Mouse (Mus musculus): Measurements from ENCODE around the gene Hist1h2ap. TPM values are rescaled to one million over a fixed set of nuclear protein-coding genes. Genes with fewer than 3 reads are reported as not detected.
"Not testable (repeated sequence)": the region's sequence is repeated elsewhere in the genome, so short reads cannot be mapped to it uniquely, and the experiment has no call there.

Hist1h2ap gene
- polyA plus RNA-seq, 1 experiment from 2014 or later, result 669 TPM

DNA sequence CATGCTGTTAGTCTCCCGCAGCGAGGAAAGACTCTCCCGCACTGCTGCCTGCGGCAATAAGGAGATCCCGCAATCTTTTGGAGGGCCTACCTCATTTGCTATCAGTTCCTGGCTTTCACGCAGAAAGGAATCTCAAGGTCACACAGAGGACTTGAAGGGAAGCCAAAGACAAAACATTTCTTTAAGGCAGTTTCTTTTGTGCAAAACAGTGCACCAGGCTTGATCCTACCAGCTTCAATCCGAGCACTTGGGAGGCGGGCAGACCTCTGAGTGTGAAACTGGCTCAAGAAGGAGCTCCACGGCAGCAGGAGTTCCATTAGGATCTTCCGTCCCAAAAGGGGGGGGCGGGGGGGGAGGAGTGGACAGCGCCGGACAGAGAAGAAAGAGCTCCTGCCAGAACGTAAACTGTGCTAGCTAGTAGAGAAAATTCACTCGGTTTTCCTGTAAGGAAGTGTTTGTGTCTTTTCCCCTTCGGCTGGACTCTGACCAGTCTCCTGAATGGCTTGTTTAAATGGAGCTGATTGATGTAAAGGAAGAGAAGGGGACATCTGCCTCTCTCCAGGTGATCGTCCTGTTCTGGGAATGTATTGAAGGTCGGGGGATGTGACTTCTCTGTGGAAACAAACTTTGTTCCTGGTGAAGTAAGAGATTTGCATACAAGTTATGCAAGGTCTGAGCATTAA, 42.6 kb downstream of the Hist1h2ap start:
- H3K4me1 ChIP-seq (replicated peaks), result peaks cover 16% of the 10 kb centered on the region
- 0 out of 2 replicates have a peak overlapping the region, but pooled peaks have one; percentile 17 for H3K9ac ChIP-seq
- H3K36me3 ChIP-seq, result no peaks in the 10 kb centered on the region
- ATAC-seq (ENCODE audit: low FRiP score, low read depth), result no peak
- H3K27ac ChIP-seq (replicated peaks), result no peak overlapping the region
- WGBS, result 8% methylated on average over 18 of the region's 18 CpGs
- no peaks in the 10 kb centered on the region for H3K9me3 ChIP-seq
- H3K4me3 ChIP-seq, result peak overlapping the region; percentile 2; the same call in 1 of the 2 replicates
- no peaks in the 10 kb centered on the region for H3K27me3 ChIP-seq
- H3K4me2 ChIP-seq, result peak overlapping the region; percentile 47

DNA sequence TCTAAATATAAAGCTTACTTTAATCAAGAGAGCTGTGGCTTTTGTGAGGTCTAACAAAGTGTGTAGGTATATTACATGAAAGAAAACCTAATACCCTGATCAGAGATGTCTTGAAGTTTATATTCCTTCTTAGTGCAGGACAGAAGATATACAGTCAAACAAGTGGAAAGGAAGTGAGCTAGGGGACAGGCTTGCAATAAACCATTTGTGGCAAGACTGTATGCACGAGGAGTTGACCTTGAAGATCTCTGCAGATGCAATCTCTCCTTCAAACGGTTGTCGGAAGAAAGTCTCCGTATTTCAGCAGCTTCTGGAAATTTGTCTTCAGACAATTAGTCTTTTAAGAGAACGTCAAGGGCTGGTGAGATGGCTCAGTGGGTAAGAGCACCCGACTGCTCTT, 43.4 kb downstream of the Hist1h2ap start:
- H3K27me3 ChIP-seq, result no peaks in the 10 kb centered on the region
- no peak for ATAC-seq (ENCODE audit: low FRiP score, low read depth)
- no peaks in the 10 kb centered on the region for H3K36me3 ChIP-seq
- no peak overlapping the region for H3K27ac ChIP-seq (replicated peaks)
- H3K4me1 ChIP-seq (replicated peaks), result peaks cover 18% of the 10 kb centered on the region
- H3K4me3 ChIP-seq, result no peak overlapping the region
- no peak overlapping the region for H3K4me2 ChIP-seq
- 59% methylated on average over 6 of the region's 6 CpGs for WGBS
- no peaks in the 10 kb centered on the region for H3K9me3 ChIP-seq
- H3K9ac ChIP-seq, result no peak overlapping the region

DNA sequence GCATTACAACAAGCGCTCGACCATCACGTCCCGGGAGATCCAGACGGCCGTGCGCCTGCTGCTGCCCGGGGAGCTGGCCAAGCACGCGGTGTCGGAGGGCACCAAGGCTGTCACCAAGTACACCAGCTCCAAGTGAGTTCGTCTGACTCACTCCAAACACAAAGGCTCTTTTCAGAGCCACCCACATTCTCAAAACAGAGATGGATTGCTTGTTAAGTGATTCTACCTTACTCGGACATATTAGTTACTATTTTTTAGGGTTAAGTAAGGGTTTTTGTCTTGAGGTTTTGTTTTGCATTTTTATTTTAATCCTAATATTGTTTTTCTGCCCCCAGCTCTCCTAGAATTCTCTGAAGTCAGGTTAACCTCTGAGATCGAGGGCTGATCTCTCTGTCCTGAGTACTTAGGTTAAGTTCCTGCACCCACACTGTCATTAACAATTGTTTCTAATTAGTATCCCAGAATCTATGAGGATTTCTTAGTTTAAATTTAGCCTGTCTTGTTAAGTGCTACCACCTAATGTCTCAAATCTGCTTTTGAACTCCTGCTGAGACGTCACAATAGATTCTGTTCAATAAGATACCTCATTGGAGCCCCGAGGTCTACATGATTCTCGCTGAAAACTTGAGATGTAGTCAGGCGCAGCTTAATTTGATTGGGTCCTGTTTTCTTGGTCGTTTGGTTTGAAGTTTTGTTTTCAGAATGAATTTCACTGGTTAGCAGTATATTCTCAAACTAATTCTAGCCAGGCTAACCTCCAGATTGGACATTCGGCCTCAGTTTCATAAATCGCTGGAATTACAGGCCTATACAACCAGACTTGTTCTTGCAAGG, 45.3 kb downstream of the Hist1h2ap start:
- Histone ChIP-seq H3K4me3 (peak overlapping the region; percentile 34), H3K4me2 (peak overlapping the region; percentile 69), H3K9me3 (no peaks in the 10 kb centered on the region), H3K4me1 (replicated peaks) (peaks cover 24% of the 10 kb centered on the region), H3K9ac (no peak overlapping the region), H3K27me3 (no peaks in the 10 kb centered on the region), H3K27ac (replicated peaks) (peak overlapping the region; percentile 42; the same call in 1 of the 2 replicates), H3K36me3 (no peaks in the 10 kb centered on the region)
- ATAC-seq (ENCODE audit: low FRiP score, low read depth), result no peak; the same call in 1 of the 2 replicates
- 10% methylated on average over 17 of the region's 21 CpGs for WGBS

DNA sequence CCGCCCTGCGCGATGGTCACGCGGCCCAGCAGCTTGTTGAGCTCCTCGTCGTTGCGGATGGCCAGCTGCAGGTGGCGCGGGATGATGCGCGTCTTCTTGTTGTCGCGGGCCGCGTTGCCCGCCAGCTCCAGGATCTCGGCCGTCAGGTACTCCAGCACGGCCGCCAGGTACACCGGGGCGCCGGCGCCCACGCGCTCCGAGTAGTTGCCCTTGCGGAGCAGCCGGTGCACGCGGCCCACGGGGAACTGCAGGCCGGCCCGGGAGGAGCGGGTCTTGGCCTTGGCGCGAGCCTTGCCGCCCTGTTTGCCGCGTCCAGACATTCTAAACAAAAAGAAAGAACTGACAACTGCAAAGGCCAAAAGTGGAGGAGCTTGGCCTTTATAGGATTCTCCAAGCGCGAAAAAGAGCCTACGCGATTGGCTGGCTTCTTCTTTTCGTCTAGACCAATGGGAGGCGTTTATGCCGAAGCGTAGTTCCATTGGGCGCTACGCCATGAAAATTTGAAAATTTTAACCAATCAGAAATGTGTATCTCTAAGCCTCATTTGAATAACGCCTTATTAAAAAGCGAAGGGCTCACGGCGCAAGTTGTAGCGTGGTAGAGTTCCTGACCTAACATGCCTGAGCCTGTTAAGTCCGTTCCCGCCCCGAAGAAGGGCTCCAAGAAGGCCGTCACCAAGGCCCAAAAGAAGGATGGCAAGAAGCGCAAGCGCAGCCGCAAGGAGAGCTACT, 46.2 kb downstream of the Hist1h2ap start, which contains the start of the genes Hist1h2an and Hist1h2bp:
Hist1h2an (minus strand) TSS at position 320 of the 731 bp plus-strand sequence.
Hist1h2bp (plus strand) TSS at position 563 of the 731 bp plus-strand sequence.
- H3K36me3 ChIP-seq, H3K9me3 ChIP-seq, H3K27me3 ChIP-seq: not testable (repeated sequence)
- under 1% methylated on average over 38 of the region's 63 CpGs for whole genome bisulfite sequencing
- Histone ChIP-seq H3K4me2 (peak within 1 kb of the TSS; percentile 69), H3K9ac (peak within 1 kb of the TSS; percentile 37; the same call in 1 of the 2 replicates), H3K4me3 (peak within 1 kb of the TSS; percentile 34), H3K27ac (replicated peaks) (peak within 1 kb of the TSS; percentile 81), H3K4me1 (replicated peaks) (peaks cover 32% of the 10 kb centered on the region)
- peak; percentile 97 for ATAC-seq (ENCODE audit: low FRiP score, low read depth)

DNA sequence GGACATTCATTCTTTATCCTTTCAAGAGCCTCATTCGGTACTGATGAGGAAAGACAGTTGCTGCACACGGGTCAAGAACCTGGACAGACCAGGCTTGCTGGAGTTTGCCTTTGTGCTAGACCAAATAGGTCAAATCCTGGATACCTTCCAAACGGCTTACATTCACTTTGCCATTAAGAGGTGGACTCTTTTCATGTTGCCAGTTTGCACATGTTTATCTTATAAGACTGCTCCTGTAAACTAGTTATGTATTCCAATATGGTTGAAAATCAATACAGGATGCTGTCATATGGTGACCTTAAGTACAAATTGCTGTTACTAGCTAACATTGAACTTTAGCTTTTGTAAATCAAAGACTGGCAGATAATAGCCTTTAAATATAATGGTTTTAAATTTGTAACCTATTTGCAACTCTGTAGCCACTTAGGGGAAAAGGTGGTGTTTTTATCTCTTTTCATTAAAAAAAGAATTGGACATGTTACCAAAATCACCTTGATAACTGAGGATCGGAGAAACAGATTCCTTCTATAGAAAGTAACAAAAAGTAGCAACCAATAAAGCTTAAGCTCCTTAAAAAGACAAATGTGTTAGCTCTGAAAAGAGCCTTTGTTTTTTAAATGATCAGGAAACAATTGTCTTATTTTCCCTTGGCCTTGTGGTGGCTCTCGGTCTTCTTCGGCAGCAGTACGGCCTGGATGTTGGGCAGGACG, 47.0 kb downstream of the Hist1h2ap start:
- no peaks in the 10 kb centered on the region for H3K36me3 ChIP-seq
- peak overlapping the region; percentile 37; the same call in 1 of the 2 replicates for H3K9ac ChIP-seq
- peak overlapping the region; percentile 78 for H3K27ac ChIP-seq (replicated peaks)
- no peaks in the 10 kb centered on the region for H3K27me3 ChIP-seq
- H3K9me3 ChIP-seq, result no peaks in the 10 kb centered on the region
- peak overlapping the region; percentile 34 for H3K4me3 ChIP-seq
- WGBS, result 5% methylated on average over 8 of the region's 8 CpGs
- peaks cover 32% of the 10 kb centered on the region for H3K4me1 ChIP-seq (replicated peaks)
- no peak for ATAC-seq (ENCODE audit: low FRiP score, low read depth)
- H3K4me2 ChIP-seq, result peak overlapping the region; percentile 69

DNA sequence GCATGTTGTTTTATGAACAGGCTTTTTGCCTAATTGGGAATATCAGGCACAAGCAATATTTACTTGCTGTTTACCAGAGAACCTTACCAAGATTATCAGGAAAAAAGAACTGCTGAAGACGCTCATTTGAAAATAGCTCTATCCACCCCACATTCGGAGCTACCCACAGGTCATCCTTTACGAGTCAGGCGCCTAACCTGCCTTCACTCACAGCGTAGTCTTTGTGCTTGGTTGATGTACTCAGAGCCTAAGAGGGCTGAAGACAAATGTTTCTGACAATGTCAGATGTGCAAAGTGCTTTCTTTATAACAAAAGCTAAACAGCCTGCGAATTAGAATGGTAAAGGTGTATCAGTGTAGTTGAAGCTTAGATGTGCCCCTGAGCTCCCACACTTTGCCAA, 49.0 kb downstream of the Hist1h2ap start:
- 19% methylated on average over 6 of the region's 6 CpGs for WGBS
- Histone ChIP-seq H3K9me3 (no peaks in the 10 kb centered on the region), H3K4me1 (replicated peaks) (peaks cover 44% of the 10 kb centered on the region), H3K27me3 (peaks cover 6% of the 10 kb centered on the region; the same call in 1 of the 2 replicates), H3K4me2 (peak overlapping the region; percentile 85; the same call in 1 of the 2 replicates), H3K27ac (replicated peaks) (peak overlapping the region; percentile 65; the same call in 1 of the 2 replicates), H3K9ac (no peak overlapping the region), H3K4me3 (no peak overlapping the region), H3K36me3 (no peaks in the 10 kb centered on the region)
- no peak for ATAC-seq (ENCODE audit: low FRiP score, low read depth)

DNA sequence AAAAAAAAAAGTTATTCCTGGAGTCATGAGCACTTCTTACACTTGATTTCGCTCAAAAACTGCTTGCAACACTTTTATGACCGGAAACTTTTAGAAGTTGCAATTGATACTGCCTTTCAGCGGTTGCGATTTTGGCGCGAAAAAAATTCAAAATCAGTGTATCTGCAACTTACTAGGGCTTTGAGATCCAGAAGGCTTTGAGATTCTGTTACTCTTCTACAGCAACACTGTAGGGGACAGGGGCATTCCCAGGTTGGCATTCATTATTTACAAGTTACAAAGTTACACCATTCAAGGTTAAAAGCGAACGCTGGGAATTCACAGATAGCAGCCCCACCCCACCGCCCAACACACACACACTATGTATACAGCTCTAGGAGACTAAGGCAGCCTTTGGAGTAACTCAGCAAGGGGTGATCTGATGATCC, 49.6 kb downstream of the Hist1h2ap start:
- Histone ChIP-seq H3K36me3 (no peaks in the 10 kb centered on the region), H3K4me1 (replicated peaks) (peaks cover 47% of the 10 kb centered on the region), H3K27me3 (peaks cover 6% of the 10 kb centered on the region; the same call in 1 of the 2 replicates), H3K4me3 (peak overlapping the region; percentile 41), H3K4me2 (peak overlapping the region; percentile 85), H3K9me3 (no peaks in the 10 kb centered on the region), H3K27ac (replicated peaks) (peak overlapping the region; percentile 65), H3K9ac (no peak overlapping the region)
- WGBS, result 1% methylated on average over 9 of the region's 9 CpGs
- ATAC-seq (ENCODE audit: low FRiP score, low read depth), result no peak

DNA sequence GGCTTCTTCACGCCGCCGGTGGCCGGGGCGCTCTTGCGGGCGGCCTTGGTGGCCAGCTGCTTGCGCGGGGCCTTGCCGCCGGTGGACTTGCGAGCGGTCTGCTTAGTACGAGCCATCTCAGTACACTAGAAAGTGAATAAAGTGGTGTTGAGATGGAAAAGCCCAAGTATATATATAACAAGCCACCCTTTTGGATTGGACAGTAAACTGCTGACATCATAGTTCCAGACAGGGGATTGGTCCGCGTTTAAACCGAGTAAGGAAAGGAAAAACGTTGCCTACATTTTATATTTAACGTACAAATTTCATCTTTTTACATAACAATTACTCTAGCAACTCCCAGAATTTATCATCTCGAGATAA, 50.1 kb downstream of the Hist1h2ap start, which contains the start of gene Hist1h3i:
Hist1h3i (minus strand) TSS at position 116 of the 363 bp plus-strand sequence.
- peak; percentile 82 for ATAC-seq (ENCODE audit: low FRiP score, low read depth)
- H3K4me3 ChIP-seq, result peak within 1 kb of the TSS; percentile 41
- peaks cover 6% of the 10 kb centered on the region; the same call in 1 of the 2 replicates for H3K27me3 ChIP-seq
- no peaks in the 10 kb centered on the region for H3K36me3 ChIP-seq
- H3K4me2 ChIP-seq, result peak within 1 kb of the TSS; percentile 85
- H3K9ac ChIP-seq, result peak within 1 kb of the TSS; percentile 48
- peak within 1 kb of the TSS; percentile 72 for H3K27ac ChIP-seq (replicated peaks)
- WGBS, result 0% methylated on average over 17 of the region's 20 CpGs
- no peaks in the 10 kb centered on the region for H3K9me3 ChIP-seq
- H3K4me1 ChIP-seq (replicated peaks), result peaks cover 49% of the 10 kb centered on the region

Small RNA genes within 50 kb of the gene (microRNA-seq; reads per million reads assigned to microRNA genes)
- not detected for gene Gm19658
- not detected for gene Gm44346
- not detected for gene Gm44466

Other genes with a start within 250 kb of the Hist1h2ap start
- not detected in 2 replicates for gene Olfr1362, start 219.5 kb downstream of the Hist1h2ap start, polyA plus RNA-seq (2015; fragmentation: Nextera tagmentation; extraction: Ambion mirVana)
- 0.04 TPM in 1 of 2 replicates, not detected in the other for gene Olfr11, start 191.0 kb downstream of the Hist1h2ap start, polyA plus RNA-seq (2015; fragmentation: Nextera tagmentation; extraction: Ambion mirVana)
- gene Olfr1361, start 170.1 kb downstream of the Hist1h2ap start, polyA plus RNA-seq (2015; fragmentation: Nextera tagmentation; extraction: Ambion mirVana), result not detected in 2 replicates
- gene Olfr1360, start 156.1 kb downstream of the Hist1h2ap start, polyA plus RNA-seq (2015; fragmentation: Nextera tagmentation; extraction: Ambion mirVana), result not detected in 2 replicates
- not detected in 2 replicates for gene Olfr1359, start 135.4 kb downstream of the Hist1h2ap start, polyA plus RNA-seq (2015; fragmentation: Nextera tagmentation; extraction: Ambion mirVana)
- not detected in 2 replicates for gene Hist1h2bl, start 117.4 kb downstream of the Hist1h2ap start, polyA plus RNA-seq (2015; fragmentation: Nextera tagmentation; extraction: Ambion mirVana)
- 6.2 and 7.8 TPM in 2 replicates for gene Hist1h2ai, start 117.1 kb downstream of the Hist1h2ap start, polyA plus RNA-seq (2015; fragmentation: Nextera tagmentation; extraction: Ambion mirVana)
- 2.5 and 3.5 TPM in 2 replicates for gene Hist1h3h, start 115.8 kb downstream of the Hist1h2ap start, polyA plus RNA-seq (2015; fragmentation: Nextera tagmentation; extraction: Ambion mirVana)
- gene Hist1h2bm, start 111.5 kb downstream of the Hist1h2ap start, polyA plus RNA-seq (2015; fragmentation: Nextera tagmentation; extraction: Ambion mirVana), result 0.51 and 1.7 TPM in 2 replicates
- gene Hist1h4j, start 98.4 kb downstream of the Hist1h2ap start, polyA plus RNA-seq (2015; fragmentation: Nextera tagmentation; extraction: Ambion mirVana), result 0.77 TPM in 1 of 2 replicates, not detected in the other
- 1.5 and 2.3 TPM in 2 replicates for gene Hist1h4k, start 83.0 kb downstream of the Hist1h2ap start, polyA plus RNA-seq (2015; fragmentation: Nextera tagmentation; extraction: Ambion mirVana)
- gene Hist1h2ak, start 79.7 kb downstream of the Hist1h2ap start, polyA plus RNA-seq (2015; fragmentation: Nextera tagmentation; extraction: Ambion mirVana), result 5.3 and 7.9 TPM in 2 replicates
- gene Hist1h2bn, start 79.4 kb downstream of the Hist1h2ap start, polyA plus RNA-seq (2015; fragmentation: Nextera tagmentation; extraction: Ambion mirVana), result 1.1 TPM in 1 of 2 replicates, not detected in the other
- 3.5 and 7.4 TPM in 2 replicates for gene Hist1h1b, start 52.9 kb downstream of the Hist1h2ap start, polyA plus RNA-seq (2015; fragmentation: Nextera tagmentation; extraction: Ambion mirVana)
- gene Hist1h3i, start 50.1 kb downstream of the Hist1h2ap start, polyA plus RNA-seq (2015; fragmentation: Nextera tagmentation; extraction: Ambion mirVana), result 28.0 and 43.0 TPM in 2 replicates
- 1.0 and 1.5 TPM in 2 replicates for gene Hist1h2an, start 46.3 kb downstream of the Hist1h2ap start, polyA plus RNA-seq (2015; fragmentation: Nextera tagmentation; extraction: Ambion mirVana)
- gene Hist1h2bp, start 46.0 kb downstream of the Hist1h2ap start, polyA plus RNA-seq (2015; fragmentation: Nextera tagmentation; extraction: Ambion mirVana), result 0.44 and 0.58 TPM in 2 replicates
- 4.9 and 7.3 TPM in 2 replicates for gene Hist1h2bq, start 23.3 kb downstream of the Hist1h2ap start, polyA plus RNA-seq (2015; fragmentation: Nextera tagmentation; extraction: Ambion mirVana)
- not detected in 2 replicates for gene Hist1h2ao, start 23.0 kb downstream of the Hist1h2ap start, polyA plus RNA-seq (2015; fragmentation: Nextera tagmentation; extraction: Ambion mirVana)
- gene Hist1h4m, start 21.8 kb downstream of the Hist1h2ap start, polyA plus RNA-seq (2015; fragmentation: Nextera tagmentation; extraction: Ambion mirVana), result not detected in 2 replicates
- 4.9 and 7.7 TPM in 2 replicates for gene Hist1h4n, start 1.3 kb downstream of the Hist1h2ap start, polyA plus RNA-seq (2015; fragmentation: Nextera tagmentation; extraction: Ambion mirVana)
- gene Hist1h2br, start 236 bp upstream of the Hist1h2ap start, polyA plus RNA-seq (2015; fragmentation: Nextera tagmentation; extraction: Ambion mirVana), result 4.7 and 7.1 TPM in 2 replicates
- gene Zfp184, start 111.6 kb upstream of the Hist1h2ap start, polyA plus RNA-seq (2015; fragmentation: Nextera tagmentation; extraction: Ambion mirVana), result 11.7 and 12.3 TPM in 2 replicates
- gene Pom121l2, start 147.7 kb upstream of the Hist1h2ap start, polyA plus RNA-seq (2015; fragmentation: Nextera tagmentation; extraction: Ambion mirVana), result 0.08 TPM in 1 of 2 replicates, not detected in the other
- 0.14 TPM in 1 of 2 replicates, not detected in the other for gene Prss16, start 176.2 kb upstream of the Hist1h2ap start, polyA plus RNA-seq (2015; fragmentation: Nextera tagmentation; extraction: Ambion mirVana)
- gene Hist1h2ah, start 202.1 kb upstream of the Hist1h2ap start, polyA plus RNA-seq (2015; fragmentation: Nextera tagmentation; extraction: Ambion mirVana), result 1.7 and 2.2 TPM in 2 replicates
- 1.2 and 1.5 TPM in 2 replicates for gene Hist1h2bk, start 202.4 kb upstream of the Hist1h2ap start, polyA plus RNA-seq (2015; fragmentation: Nextera tagmentation; extraction: Ambion mirVana)
- gene Hist1h4i, start 207.9 kb upstream of the Hist1h2ap start, polyA plus RNA-seq (2015; fragmentation: Nextera tagmentation; extraction: Ambion mirVana), result 8.4 and 10.7 TPM in 2 replicates
- 6.5 and 10.3 TPM in 2 replicates for gene Hist1h2ag, start 209.4 kb upstream of the Hist1h2ap start, polyA plus RNA-seq (2015; fragmentation: Nextera tagmentation; extraction: Ambion mirVana)
- gene Hist1h2bj, start 209.7 kb upstream of the Hist1h2ap start, polyA plus RNA-seq (2015; fragmentation: Nextera tagmentation; extraction: Ambion mirVana), result 2.3 and 2.9 TPM in 2 replicates